Mouse (Mus musculus) neural tube, embryonic 11.5 days (tissue): ENCODE results near the gene Crebl2. TPM values are rescaled to one million over a fixed set of nuclear protein-coding genes. Genes with fewer than 3 reads are reported as not detected.

Source experiments
- ATAC-seq: fragments of 200-750 bp; cut with Nextera tagmentation; 2 replicates; pipeline ENCODE4 v1.8.0; 2017; ENCODE audit warnings: moderate number of reproducible peaks, mild to moderate bottlenecking, moderate TSS enrichment, moderate library complexity; ENCODE audit not compliant: insufficient read depth, low FRiP score, low TSS enrichment
- DNase-seq: peaks from one replicate; pipeline ENCODE4 v3.0.0-alpha.2; 2015; ENCODE audit warnings: low spot score
- H3K27ac ChIP-seq: fragments of 300-500 bp; sonication (generic); 2 replicates; pipeline ENCODE4 v1.5.1; 2014; ENCODE audit warnings: low read depth, mild to moderate bottlenecking, low read length
- H3K27me3 ChIP-seq: fragments of 300-500 bp; sonication (generic); 2 replicates; pipeline ENCODE4 v1.6.1; 2014; ENCODE audit warnings: mild to moderate bottlenecking, low read length, mixed read lengths; ENCODE audit not compliant: control insufficient read depth, insufficient read depth
- H3K36me3 ChIP-seq: fragments of 300-500 bp; sonication (generic); 2 replicates; pipeline ENCODE4 v1.6.1; 2014; ENCODE audit warnings: mild to moderate bottlenecking, low read length, moderate library complexity, mixed read lengths; ENCODE audit not compliant: control insufficient read depth, insufficient read depth
- H3K4me1 ChIP-seq: fragments of 300-500 bp; sonication (generic); 2 replicates; pipeline ENCODE4 v1.6.1; 2014; ENCODE audit warnings: low read length, mixed read lengths; ENCODE audit not compliant: control insufficient read depth, insufficient read depth
- H3K4me2 ChIP-seq: fragments of 300-500 bp; sonication (generic); 2 replicates; pipeline ENCODE4 v1.6.1; 2014; ENCODE audit warnings: low read depth, mild to moderate bottlenecking, moderate library complexity
- H3K4me3 ChIP-seq: fragments of 300-500 bp; sonication (generic); 2 replicates; pipeline ENCODE4 v1.5.1; 2014; ENCODE audit warnings: low read depth, low read length
- H3K9ac ChIP-seq: fragments of 300-500 bp; sonication (generic); 2 replicates; pipeline ENCODE4 v1.6.1; 2014; ENCODE audit warnings: mild to moderate bottlenecking, low read length
- H3K9me3 ChIP-seq: fragments of 300-500 bp; sonication (generic); 2 replicates; pipeline ENCODE4 v1.6.1; 2016; ENCODE audit warnings: low read length; ENCODE audit not compliant: control insufficient read depth
- WGBS: fragments of 180-500 bp; shearing (Covaris S2); extraction: QIAGEN DNeasy Blood & Tissue Kit; methylation state at CpG from one replicate; pipeline ENCODE4 v1.1.7; 2014; 5-methylcytosine and 5-hydroxymethylcytosine counted together
- polyA plus RNA-seq: library from polyadenylated mRNA; unstranded; fragments of >200 nt; fragmentation: Nextera tagmentation; extraction: Ambion mirVana; gene quantifications from 2 replicates; pipeline ENCODE4 v1.2.1, GENCODE M21; 2014

The Crebl2 gene
- polyA plus RNA-seq, 1 experiment from 2014 or later: 1.5 TPM

DNA sequence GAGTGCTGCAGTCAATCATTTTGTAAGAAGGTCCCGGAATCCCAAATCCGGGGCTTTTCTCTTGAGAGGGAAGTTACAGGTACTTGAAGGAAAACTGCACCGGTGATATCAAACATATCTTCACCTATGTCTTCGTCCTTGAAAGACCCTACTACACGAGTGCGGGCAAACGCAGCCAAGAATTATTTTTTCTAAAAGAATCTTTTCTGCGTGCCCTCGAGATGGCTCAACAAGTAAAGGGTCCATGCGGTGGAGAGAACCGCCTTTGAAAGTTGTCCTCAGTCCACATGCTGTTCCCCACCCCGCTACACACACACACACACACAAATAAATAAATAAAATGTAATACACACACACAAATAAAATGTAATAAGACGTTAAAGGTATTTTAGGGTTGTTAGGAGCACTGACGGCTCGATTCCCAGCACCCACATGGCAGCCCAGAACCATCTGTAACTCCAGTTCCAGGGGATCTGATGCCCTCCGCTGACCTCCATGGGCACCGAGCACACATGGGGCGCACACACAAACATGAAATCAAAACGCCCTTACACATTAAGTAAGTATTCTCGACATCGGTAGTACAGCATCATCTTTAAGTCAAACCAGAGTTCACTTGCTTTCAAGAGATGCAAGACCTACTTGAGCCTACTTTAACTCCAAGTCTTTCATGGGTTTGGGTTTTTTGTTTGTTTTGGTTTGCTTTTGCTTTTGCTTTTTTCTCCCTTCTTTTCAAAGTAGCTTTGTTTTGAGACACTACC, 36.7 kb upstream of the Crebl2 start:
- WGBS: 39% methylated on average over 21 of the region's 21 CpGs
- Histone ChIP-seq H3K27ac (no peak overlapping the region), H3K4me2 (peak overlapping the region; percentile 65), H3K9ac (peak overlapping the region; percentile 90), H3K4me3 (peak overlapping the region; percentile 83), H3K36me3 (no peaks in the 10 kb centered on the region), H3K4me1 (no peaks in the 10 kb centered on the region; the same call in 1 of the 2 replicates), H3K27me3 (no peaks in the 10 kb centered on the region), H3K9me3 (no peaks in the 10 kb centered on the region)
- DNase-seq: no peak
- ATAC-seq: no peak

DNA sequence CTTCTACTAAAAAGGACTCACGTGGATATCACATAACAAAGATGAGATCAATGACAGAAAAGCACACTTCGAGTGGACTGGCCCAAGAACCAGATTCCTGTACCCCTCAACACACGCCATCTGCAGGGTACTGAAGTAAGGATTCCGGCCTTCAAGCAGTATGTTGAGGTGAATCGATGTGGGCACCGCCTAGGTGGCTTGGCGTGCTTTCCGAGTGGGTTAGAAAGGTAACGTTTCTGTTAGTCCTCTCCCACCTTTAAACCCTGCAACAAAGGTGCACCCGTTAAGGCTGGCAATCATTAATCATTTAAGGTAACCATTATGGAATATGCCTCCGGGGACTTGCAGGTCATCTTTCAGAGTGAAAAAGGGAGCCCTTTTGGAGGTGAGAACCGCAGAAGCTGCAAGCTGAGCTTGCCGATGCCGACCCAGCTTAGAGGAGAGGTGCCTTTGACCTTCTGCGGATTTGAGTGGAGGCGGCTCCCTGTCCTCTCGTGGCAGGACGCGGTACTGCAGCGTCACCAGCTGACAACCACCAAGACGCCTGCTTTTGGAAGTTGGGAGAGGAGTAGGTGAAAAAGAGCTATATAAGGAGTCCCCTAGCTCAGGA, 35.9 kb upstream of the Crebl2 start:
- no peak overlapping the region for H3K9ac ChIP-seq
- H3K27ac ChIP-seq: no peak overlapping the region
- peak overlapping the region; percentile 40 for H3K4me2 ChIP-seq
- no peaks in the 10 kb centered on the region for H3K9me3 ChIP-seq
- WGBS: 17% methylated on average over 21 of the region's 21 CpGs
- DNase-seq: peak; percentile 84
- H3K4me1 ChIP-seq: no peaks in the 10 kb centered on the region; the same call in 1 of the 2 replicates
- H3K27me3 ChIP-seq: no peaks in the 10 kb centered on the region
- ATAC-seq: no peak
- no peaks in the 10 kb centered on the region for H3K36me3 ChIP-seq
- H3K4me3 ChIP-seq: no peak overlapping the region

DNA sequence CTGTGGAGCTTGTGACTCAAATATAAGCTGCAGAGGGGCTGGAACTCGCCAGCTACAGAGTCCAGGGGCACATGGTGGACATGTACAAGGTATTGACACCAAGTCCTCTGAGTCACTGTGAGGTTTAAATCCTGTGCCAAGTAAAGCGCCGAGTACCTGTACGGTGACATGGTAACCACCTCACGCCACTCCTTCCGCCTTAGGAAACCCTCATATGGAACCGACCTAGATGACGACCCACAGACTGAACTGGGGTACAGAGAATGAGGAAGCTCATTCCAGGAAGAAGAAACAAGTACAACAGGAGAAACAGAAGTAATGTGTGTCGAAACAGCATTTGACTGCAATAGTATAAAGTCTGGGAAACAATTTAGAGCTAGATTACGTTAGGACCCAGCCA, 33.7 kb upstream of the Crebl2 start:
- Histone ChIP-seq H3K4me1 (no peaks in the 10 kb centered on the region), H3K9me3 (no peaks in the 10 kb centered on the region), H3K27me3 (no peaks in the 10 kb centered on the region), H3K9ac (no peak overlapping the region), H3K36me3 (no peaks in the 10 kb centered on the region), H3K4me2 (no peak overlapping the region), H3K27ac (no peak overlapping the region), H3K4me3 (no peak overlapping the region)
- DNase-seq: no peak
- 92% methylated on average over 10 of the region's 10 CpGs for WGBS
- no peak for ATAC-seq

DNA sequence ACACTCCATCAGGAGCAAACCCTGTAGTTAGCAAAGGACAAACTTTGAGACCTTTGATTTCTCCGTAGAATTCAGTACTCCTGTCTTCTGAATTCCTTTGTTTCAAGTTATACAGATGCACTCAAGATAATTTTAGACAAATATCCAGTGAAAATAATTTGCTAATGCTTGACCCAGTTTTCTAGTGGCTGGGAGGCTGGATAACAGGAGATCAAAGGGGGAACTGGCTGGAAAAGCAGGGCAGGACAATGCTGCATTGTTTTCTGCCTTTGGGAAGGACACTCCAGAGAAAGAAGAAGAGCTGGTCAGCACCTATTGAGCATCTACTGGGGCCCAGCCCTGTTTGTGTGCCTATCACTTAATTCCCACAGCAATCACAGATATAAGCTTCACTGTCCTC, 28.5 kb upstream of the Crebl2 start:
- H3K4me3 ChIP-seq: no peak overlapping the region
- WGBS: 62% methylated on average over 1 of the region's 1 CpGs

DNA sequence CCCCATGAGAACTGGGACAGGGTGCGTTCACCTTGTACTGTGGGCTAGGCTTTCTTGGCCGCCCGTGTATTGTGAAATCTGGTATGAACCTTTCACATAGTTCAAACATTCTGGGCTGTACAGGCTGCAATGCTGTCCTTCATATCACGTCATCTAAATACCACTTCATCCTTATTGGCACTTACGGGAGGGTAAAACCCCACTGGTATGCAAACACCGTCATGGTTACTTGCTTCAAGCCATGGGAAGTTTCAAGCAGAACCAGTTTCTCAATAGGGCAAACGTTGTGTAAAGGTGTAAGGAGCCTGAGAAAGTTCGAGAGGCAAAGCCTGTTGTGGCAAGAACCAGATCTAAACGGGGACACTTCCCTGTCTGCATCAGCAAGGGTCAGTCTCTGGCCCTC, 27.3 kb upstream of the Crebl2 start:
- no peak overlapping the region for H3K27ac ChIP-seq
- ATAC-seq (no peak), DNase-seq (no peak)
- no peaks in the 10 kb centered on the region for H3K4me1 ChIP-seq
- H3K4me3 ChIP-seq: no peak overlapping the region
- H3K9me3 ChIP-seq: no peaks in the 10 kb centered on the region
- whole genome bisulfite sequencing: 86% methylated on average over 9 of the region's 9 CpGs
- no peaks in the 10 kb centered on the region for H3K36me3 ChIP-seq
- H3K9ac ChIP-seq: no peak overlapping the region
- no peak overlapping the region for H3K4me2 ChIP-seq
- H3K27me3 ChIP-seq: no peaks in the 10 kb centered on the region

More for the DNA sequence above, 28.5 kb upstream of the Crebl2 start:
- H3K4me1 ChIP-seq: no peaks in the 10 kb centered on the region
- DNase-seq (no peak), ATAC-seq (no peak)
- no peak overlapping the region for H3K27ac ChIP-seq
- no peak overlapping the region for H3K9ac ChIP-seq
- H3K9me3 ChIP-seq: no peaks in the 10 kb centered on the region
- no peaks in the 10 kb centered on the region for H3K27me3 ChIP-seq
- no peaks in the 10 kb centered on the region for H3K36me3 ChIP-seq
- no peak overlapping the region for H3K4me2 ChIP-seq

DNA sequence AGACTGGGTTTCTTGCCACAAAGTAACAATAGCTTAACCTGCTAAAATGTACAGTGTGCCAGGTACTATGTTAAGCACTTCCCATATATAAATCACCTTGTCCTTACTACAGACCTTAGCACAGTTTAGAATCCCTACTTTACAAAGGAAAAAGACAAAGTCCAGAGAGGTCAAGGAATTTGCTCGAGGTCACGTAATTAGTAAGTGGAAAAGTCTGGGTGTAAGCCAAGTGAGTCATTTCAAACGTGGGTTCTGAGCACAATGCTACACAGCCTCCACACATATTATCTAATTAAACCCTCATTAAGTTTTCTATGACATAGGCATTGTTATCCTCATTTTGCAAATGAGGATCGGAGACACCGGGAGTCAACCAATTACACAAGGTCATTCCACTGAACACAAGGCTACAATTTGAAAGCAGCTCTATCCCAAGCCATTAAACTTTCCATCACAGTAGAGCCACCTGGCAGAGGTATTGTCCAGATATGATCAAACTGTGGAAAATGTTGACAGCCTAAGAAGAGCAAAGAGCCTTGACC, 25.1 kb upstream of the Crebl2 start:
- H3K4me3 ChIP-seq: no peak overlapping the region
- H3K36me3 ChIP-seq: no peaks in the 10 kb centered on the region
- H3K9me3 ChIP-seq: no peaks in the 10 kb centered on the region
- H3K4me2 ChIP-seq: no peak overlapping the region
- ATAC-seq (no peak), DNase-seq (no peak)
- H3K4me1 ChIP-seq: no peaks in the 10 kb centered on the region
- no peak overlapping the region for H3K9ac ChIP-seq
- WGBS: 81% methylated on average over 5 of the region's 5 CpGs
- H3K27me3 ChIP-seq: no peaks in the 10 kb centered on the region
- no peak overlapping the region for H3K27ac ChIP-seq

DNA sequence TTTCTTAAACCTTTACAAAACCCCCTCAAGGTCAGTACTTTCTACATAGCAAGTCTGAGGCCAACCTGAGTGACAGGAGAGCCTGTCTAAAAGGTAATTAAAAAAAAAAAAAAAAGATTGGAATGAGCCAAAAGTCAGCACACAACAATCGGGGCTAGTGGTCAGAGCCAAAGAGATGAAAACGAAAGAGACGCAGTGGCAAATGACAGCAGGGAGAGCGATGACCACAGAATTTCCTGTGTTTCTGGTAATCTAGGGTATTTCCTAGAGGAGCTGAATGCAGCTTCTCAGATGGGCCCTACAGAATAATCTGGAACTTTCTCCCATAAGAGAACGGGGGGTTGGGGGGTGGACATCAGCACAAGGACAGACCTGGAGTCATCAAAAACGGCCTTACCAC, 23.8 kb upstream of the Crebl2 start:
- Histone ChIP-seq H3K36me3 (no peaks in the 10 kb centered on the region), H3K9me3 (no peaks in the 10 kb centered on the region), H3K27me3 (no peaks in the 10 kb centered on the region), H3K9ac (no peak overlapping the region), H3K4me1 (no peaks in the 10 kb centered on the region), H3K27ac (no peak overlapping the region), H3K4me3 (no peak overlapping the region), H3K4me2 (no peak overlapping the region)
- no peak for DNase-seq
- no peak for ATAC-seq
- 92% methylated on average over 6 of the region's 6 CpGs for whole genome bisulfite sequencing

DNA sequence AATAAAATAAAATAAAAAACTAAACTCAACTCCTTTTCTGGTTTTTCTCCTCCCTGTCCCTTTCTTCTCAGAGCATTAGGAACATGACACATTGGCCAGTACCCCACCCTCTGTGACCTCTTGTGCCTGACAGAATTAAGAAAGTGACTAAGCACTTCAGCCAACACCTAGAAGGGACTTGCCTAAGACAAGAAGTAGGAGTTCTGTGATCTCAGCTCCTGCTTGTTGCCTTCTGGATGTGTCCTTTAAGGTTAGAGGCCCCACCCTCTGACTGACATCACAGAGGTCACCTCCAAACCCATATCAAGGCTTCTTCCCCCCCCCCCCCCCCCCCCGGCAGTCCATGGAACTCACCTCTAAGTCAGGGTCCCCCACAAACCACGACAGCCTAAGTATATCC, 22.9 kb upstream of the Crebl2 start:
- H3K4me2 ChIP-seq: no peak overlapping the region
- H3K4me1 ChIP-seq: no peaks in the 10 kb centered on the region
- no peaks in the 10 kb centered on the region for H3K27me3 ChIP-seq
- no peak overlapping the region for H3K9ac ChIP-seq
- ATAC-seq: no peak
- no peak overlapping the region for H3K4me3 ChIP-seq
- 83% methylated on average over 1 of the region's 2 CpGs for WGBS
- H3K9me3 ChIP-seq: no peaks in the 10 kb centered on the region
- H3K36me3 ChIP-seq: no peaks in the 10 kb centered on the region
- no peak overlapping the region for H3K27ac ChIP-seq
- no peak for DNase-seq

DNA sequence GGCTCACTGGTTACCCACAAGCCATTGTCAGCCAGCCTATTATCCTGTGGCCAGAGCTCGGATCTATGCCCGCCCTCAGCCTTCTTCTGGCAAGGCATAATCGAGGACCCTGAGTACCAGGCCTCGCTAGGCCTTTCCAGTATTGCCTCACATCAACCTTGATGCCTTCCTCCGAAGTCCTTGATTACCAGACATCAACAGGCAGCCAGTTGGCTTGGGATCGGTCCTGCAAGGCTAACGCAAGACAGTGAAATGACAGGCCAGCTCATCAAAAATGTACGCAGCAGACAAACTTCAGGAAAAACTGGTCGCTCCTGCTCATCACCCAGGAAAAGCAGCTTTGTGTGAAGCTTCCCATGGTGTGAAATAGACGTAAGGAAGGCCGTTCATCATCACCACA, 22.2 kb upstream of the Crebl2 start:
- H3K27me3 ChIP-seq: no peaks in the 10 kb centered on the region
- H3K4me1 ChIP-seq: no peaks in the 10 kb centered on the region
- no peak for DNase-seq
- no peak overlapping the region for H3K4me2 ChIP-seq
- no peak overlapping the region for H3K4me3 ChIP-seq
- no peaks in the 10 kb centered on the region for H3K36me3 ChIP-seq
- no peak for ATAC-seq
- H3K9ac ChIP-seq: no peak overlapping the region
- 89% methylated on average over 11 of the region's 11 CpGs for WGBS
- H3K9me3 ChIP-seq: no peaks in the 10 kb centered on the region
- H3K27ac ChIP-seq: no peak overlapping the region
